Mouse (Mus musculus) retina, embryonic 14.5 days (tissue): Measurements from ENCODE around the gene Tcte3.
"Not testable (repeated sequence)": the region's sequence is repeated elsewhere in the genome, so short reads cannot be mapped to it uniquely, and the experiment has no call there.

Source experiments
- DNase-seq: peaks from one replicate; pipeline ENCODE4 v3.0.0-alpha.2; 2015; ENCODE audit warnings: low spot score

The Tcte3 gene

GRCm38 (mm10) chr17:15031414-15031813, 9.9 kb downstream of the Tcte3 start:
- DNase-seq, result not testable (repeated sequence)

GRCm38 (mm10) chr17:15025513-15025912, 15.8 kb downstream of the Tcte3 start:
- not testable (repeated sequence) for DNase-seq

- DNase-seq, result not testable (repeated sequence)
Measured at GRCm38 (mm10) chr17:15024502-15025193, 16.6 kb downstream of the Tcte3 start.

DNA sequence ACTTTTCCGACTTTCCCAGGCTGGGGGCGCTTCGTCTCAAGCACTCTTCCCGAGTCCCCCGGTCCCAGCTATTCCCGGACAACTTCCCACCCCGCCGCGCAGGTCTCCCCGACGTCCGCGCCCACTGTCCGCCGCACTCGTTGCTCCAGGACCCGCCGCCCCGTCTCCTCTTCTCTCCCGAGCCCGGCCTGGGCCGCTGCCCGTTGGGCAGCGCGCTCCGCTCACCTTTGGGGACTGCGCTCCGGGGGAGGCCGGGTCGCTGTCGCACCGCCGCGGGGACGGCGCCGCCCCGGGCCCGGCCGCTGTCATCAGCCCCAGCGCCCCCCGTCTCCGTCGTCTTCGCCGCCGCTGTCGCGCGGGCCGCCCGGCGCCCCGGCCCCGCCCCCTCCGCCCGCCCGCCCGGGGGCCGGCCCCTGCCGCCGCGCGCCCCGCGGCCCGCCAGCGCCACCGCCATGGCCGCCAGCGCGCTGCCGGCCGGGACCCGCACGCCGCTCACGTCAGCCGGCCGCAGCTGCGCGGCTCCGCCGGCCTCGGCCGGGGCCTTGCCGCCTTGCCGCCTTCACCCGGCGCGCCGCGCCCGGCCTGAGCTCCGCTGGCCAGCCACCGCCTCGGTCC, 17.3 kb downstream of the Tcte3 start:
- DNase-seq, result not testable (repeated sequence)

GRCm38 (mm10) chr17:15021503-15022220, 19.6 kb downstream of the Tcte3 start:
- DNase-seq, result not testable (repeated sequence)

GRCm38 (mm10) chr17:15009706-15010413, 31.4 kb downstream of the Tcte3 start, which contains the start of gene Gm3435:
Gene Gm3435, plus strand, starts transcription at chr17:15010176.
- DNase-seq, result not testable (repeated sequence)

GRCm38 (mm10) chr17:15009088-15009487, 32.2 kb downstream of the Tcte3 start:
- not testable (repeated sequence) for DNase-seq

DNA sequence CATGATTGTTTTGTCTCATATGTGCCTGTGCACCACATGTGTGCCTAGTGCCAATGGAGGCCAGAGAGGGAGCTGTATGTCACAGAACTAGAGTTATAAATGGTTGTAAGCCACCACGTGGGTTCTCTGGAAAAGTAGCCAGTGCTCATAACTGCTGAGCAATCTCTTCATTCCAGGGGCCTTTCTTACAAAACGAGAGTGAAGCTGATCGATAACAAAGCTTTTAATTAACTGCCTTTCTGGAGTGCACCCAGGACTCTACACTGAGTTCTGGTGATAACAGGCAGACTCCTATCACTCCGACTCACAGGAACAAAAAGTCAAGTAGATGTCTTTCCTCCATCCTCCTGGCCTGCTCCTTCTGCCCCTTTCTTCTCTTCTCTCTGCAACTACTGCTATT, 41.2 kb downstream of the Tcte3 start:
- not testable (repeated sequence) for DNase-seq

DNA sequence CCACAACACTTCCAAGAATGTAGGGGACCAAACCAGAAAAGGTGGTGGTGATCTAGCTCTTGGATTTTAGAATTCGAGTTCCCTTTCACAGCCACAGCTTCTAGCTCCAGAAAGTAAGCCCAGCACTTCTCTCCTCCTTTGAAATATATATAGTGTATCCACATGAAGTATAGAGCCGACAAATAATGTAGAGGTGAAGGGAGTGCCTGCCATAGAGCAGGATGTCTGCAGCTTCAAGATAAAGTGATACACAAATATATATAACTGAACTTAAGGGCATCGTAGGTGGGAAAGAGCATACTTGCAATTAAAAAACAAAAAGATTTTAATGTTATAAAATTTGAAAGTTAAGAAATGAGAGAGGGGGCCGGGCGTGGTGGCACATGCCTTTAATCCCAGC, 47.1 kb downstream of the Tcte3 start:
- DNase-seq, result not testable (repeated sequence)

DNA sequence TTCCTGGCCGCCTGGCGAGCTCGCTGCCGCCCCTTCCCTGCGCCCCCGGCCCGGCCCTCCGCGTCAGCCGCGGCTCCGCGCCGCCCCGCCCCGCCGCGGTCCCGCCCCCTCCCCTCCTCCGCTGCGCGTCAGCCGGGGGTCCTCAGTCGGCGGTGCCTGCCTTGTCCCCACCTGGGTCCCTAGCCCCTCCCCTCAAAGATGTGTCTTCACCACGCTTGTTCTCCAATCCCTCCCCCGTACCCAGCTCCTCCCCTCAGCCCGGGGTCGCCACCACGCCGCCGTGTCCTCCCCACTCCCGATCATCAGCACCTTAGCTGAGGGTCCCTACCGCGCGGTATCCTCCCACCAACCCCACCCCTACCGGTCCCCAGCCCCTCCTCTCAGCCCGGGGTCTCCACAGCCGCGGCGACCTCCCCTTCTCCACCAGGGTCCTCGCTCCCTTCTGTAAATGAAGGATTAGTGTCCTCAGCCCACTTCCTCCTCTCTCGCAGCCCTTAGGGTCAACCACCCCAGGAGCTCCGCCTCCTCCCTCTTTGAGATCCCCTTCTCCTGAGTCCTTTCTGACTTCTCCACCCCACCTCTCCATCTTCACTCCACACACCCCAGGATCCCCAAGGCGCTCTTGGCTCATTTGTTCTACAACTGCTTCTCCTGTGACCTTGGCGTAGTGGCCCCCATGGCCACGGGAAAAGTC, 48.0 kb downstream of the Tcte3 start:
- DNase-seq, result not testable (repeated sequence)

- not testable (repeated sequence) for DNase-seq
Measured at GRCm38 (mm10) chr17:14992522-14993138, 48.7 kb downstream of the Tcte3 start.

GRCm38 (mm10) chr17:14990116-14990702, 51.1 kb downstream of the Tcte3 start:
- DNase-seq, result not testable (repeated sequence)

- DNase-seq, result not testable (repeated sequence)
Measured at GRCm38 (mm10) chr17:14978362-14979038, 62.8 kb downstream of the Tcte3 start, which contains the start of the genes 9030025P20Rik and Gm3417. Gene 9030025P20Rik, plus strand, starts transcription at chr17:14978468. Gene Gm3417, minus strand, starts transcription at chr17:14978790.

- not testable (repeated sequence) for DNase-seq
Measured at GRCm38 (mm10) chr17:14977718-14978361, 63.4 kb downstream of the Tcte3 start.
